Mouse (Mus musculus) kidney, postnatal 4 days (tissue): ENCODE results near the gene Zfp799.
A peak's percentile ranks its signal among the peaks of the same experiment; 100 is the strongest.

ENCODE experiments used
- DNase-seq, 2 experiments: peaks; one replicate each; pipeline ENCODE4 v3.0.0; 2021; ENCODE audit warnings: mixed read lengths in 2 of 2

Zfp799 gene

GRCm38 (mm10) chr17:32786944-32787343, 43.1 kb downstream of the Zfp799 start:
- DNase-seq, result no peak

GRCm38 (mm10) chr17:32785656-32786055, 44.4 kb downstream of the Zfp799 start:
- DNase-seq, result peak in 1 of 2 experiments; percentile 16

GRCm38 (mm10) chr17:32777564-32777963, 52.5 kb downstream of the Zfp799 start:
- no peak for DNase-seq

- DNase-seq, result peak; percentile 15 to 26
These were observed 58.8 kb downstream of the Zfp799 start for GRCm38 (mm10) chr17:32771213-32771612.

GRCm38 (mm10) chr17:32766422-32766821, 63.6 kb downstream of the Zfp799 start:
- no peak for DNase-seq
